Mouse (Mus musculus): ENCODE results near the gene Spred2. TPM values are rescaled to one million over a fixed set of nuclear protein-coding genes. Genes with fewer than 3 reads are reported as not detected.

Spred2 gene
- total and polyA plus RNA-seq, 3 experiments: 7.8 to 76.0 (median 25.9) TPM

DNA sequence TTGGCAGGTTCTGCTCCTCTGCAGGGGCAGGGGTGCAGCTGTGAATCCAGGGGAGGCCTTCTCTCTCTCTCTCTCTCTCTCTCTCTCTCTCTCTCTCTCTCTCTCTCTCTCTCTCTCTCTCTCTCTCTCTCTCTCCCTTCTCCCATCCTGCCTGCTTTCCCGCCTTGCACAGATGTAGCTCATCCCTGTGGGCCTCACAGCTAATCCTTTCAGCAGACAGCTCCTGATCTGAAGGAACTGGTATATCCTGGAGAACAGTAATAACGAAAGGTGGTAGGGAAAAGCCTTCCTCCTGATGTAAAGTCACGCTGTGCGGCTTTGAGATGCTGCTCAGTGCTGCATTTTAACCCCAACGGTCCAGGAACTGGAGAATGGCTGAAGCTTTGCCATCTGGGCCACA is 130.4 kb downstream of the Spred2 start:
- no peak for DNase-seq (ENCODE audit: low read depth, low spot score)
- Histone ChIP-seq H3K9me3 (replicated peaks; ENCODE audit: insufficient read depth, low read length) (no peaks in the 10 kb centered on the region), H3K9ac (ENCODE audit: control insufficient read depth, low read depth, low read length, poor library complexity, severe bottlenecking) (no peak overlapping the region)

DNA sequence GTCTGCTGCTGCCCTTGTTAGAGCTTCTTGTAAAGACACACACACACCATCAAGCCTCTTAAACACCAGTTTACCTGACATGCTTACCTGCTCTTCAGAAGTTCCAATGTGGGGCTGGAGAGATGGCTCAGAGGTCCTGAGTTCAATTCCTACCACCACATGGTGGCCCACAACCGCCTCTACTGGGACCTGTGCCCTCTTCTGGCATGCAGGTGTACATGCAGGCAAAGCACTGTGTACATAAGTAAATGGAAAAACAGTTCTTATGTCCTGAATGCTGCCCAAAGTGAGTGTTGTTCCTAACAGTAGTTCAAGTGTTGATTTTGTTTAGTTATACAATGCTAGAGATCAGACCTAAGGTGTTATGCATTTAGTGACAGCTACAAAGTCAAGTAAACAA is 132.0 kb downstream of the Spred2 start:
- Histone ChIP-seq H3K79me2 (ENCODE audit: control insufficient read depth, insufficient read depth, low read length, poor library complexity) (no peaks in the 10 kb centered on the region), H3K27me3 (ENCODE audit: control insufficient read depth in 1 of 2, insufficient read depth in 2 of 2, low read length in 2 of 2) (no peaks in the 10 kb centered on the region), H3K4me1 (ENCODE audit: control insufficient read depth in 1 of 2, insufficient read depth in 2 of 2, low read length in 2 of 2) (peaks cover 6 to 9% of the 10 kb centered on the region in 2 experiments; a peak in 3 of 4 replicates), H3K27ac (ENCODE audit: control insufficient read depth, low read depth, low read length) (no peak overlapping the region), H3K9me3 (replicated peaks; ENCODE audit: insufficient read depth, low read length) (no peaks in the 10 kb centered on the region), H3K4me3 (ENCODE audit: control insufficient read depth in 1 of 2, insufficient read depth in 1 of 2, low read depth in 2 of 2, low read length in 2 of 2) (no peak overlapping the region), H3K36me3 (ENCODE audit: control insufficient read depth in 1 of 2, insufficient read depth in 2 of 2, low read length in 2 of 2) (peaks cover 9 to 10% of the 10 kb centered on the region in 2 experiments), H3K9ac (ENCODE audit: control insufficient read depth, low read depth, low read length, poor library complexity, severe bottlenecking) (no peak overlapping the region)
- TF ChIP-seq CTCF (IDR thresholded peaks at IDR 0.05 in 2 of 3, conservative IDR thresholded peaks at IDR 0.05 in 1 of 3; ENCODE audit: control insufficient read depth in 1 of 3, insufficient read depth in 1 of 3, low read depth in 2 of 3, low read length in 3 of 3, poor library complexity in 1 of 3, severe bottlenecking in 1 of 3): peak; percentile 43 to 61 (median 59)
- peak; percentile 63 for TF ChIP-seq SMC3 (IDR thresholded peaks at IDR 0.05; ENCODE audit: low read depth, low read length)
- no peak for TF ChIP-seq EP300 (IDR thresholded peaks at IDR 0.05; ENCODE audit: low read depth in 1 of 2, low read length in 2 of 2)
- peak; percentile 46 for DNase-seq (ENCODE audit: low read depth, low spot score)

More for the DNA sequence above, 130.4 kb downstream of the Spred2 start:
- no peak for TF ChIP-seq ELF1 (IDR thresholded peaks at IDR 0.05; ENCODE audit: low read depth, low read length)
- H3K36me3 ChIP-seq (ENCODE audit: control insufficient read depth in 1 of 2, insufficient read depth in 2 of 2, low read length in 2 of 2): peaks cover 2 to 9% of the 10 kb centered on the region in 2 experiments
- no peaks in the 10 kb centered on the region for H3K79me2 ChIP-seq (ENCODE audit: control insufficient read depth, insufficient read depth, low read length, poor library complexity)
- H3K27me3 ChIP-seq (ENCODE audit: control insufficient read depth in 1 of 2, insufficient read depth in 2 of 2, low read length in 2 of 2): no peaks in the 10 kb centered on the region
- H3K4me1 ChIP-seq (ENCODE audit: control insufficient read depth in 1 of 2, insufficient read depth in 2 of 2, low read length in 2 of 2): peaks cover 6 to 9% of the 10 kb centered on the region in 2 experiments; a peak in 3 of 4 replicates
- no peak overlapping the region for H3K4me3 ChIP-seq (ENCODE audit: control insufficient read depth in 1 of 2, insufficient read depth in 1 of 2, low read depth in 2 of 2, low read length in 2 of 2)
- no peak overlapping the region for H3K27ac ChIP-seq (ENCODE audit: control insufficient read depth, low read depth, low read length)

DNA sequence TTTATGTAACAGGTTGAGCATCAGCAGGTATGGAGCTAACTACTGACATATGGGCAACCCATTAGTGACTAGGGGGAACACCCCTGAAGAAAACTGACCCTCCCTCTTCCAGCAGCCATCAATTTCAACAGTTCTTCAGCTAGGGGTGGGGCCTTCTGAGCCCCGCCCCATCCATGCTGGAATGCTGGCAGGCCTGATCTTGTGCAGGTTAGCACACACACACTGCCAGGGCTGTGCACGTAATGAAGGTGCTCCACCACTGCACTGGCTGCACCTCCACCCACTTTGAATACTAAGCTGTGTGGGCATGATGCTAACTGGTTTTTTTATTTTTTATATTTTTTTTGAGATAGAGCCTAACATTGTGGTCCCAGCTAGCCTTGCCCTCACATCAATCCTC is 133.3 kb downstream of the Spred2 start:
- Histone ChIP-seq H3K4me3 (ENCODE audit: control insufficient read depth in 1 of 2, insufficient read depth in 1 of 2, low read depth in 2 of 2, low read length in 2 of 2) (no peak overlapping the region), H3K79me2 (ENCODE audit: control insufficient read depth, insufficient read depth, low read length, poor library complexity) (no peaks in the 10 kb centered on the region), H3K4me1 (ENCODE audit: control insufficient read depth in 1 of 2, insufficient read depth in 2 of 2, low read length in 2 of 2) (peaks cover 6 to 9% of the 10 kb centered on the region in 2 experiments; a peak in 3 of 4 replicates), H3K9me3 (replicated peaks; ENCODE audit: insufficient read depth, low read length) (no peaks in the 10 kb centered on the region), H3K27me3 (ENCODE audit: control insufficient read depth in 1 of 2, insufficient read depth in 2 of 2, low read length in 2 of 2) (no peaks in the 10 kb centered on the region), H3K27ac (ENCODE audit: control insufficient read depth, low read depth, low read length) (no peak overlapping the region), H3K9ac (ENCODE audit: control insufficient read depth, low read depth, low read length, poor library complexity, severe bottlenecking) (no peak overlapping the region), H3K36me3 (ENCODE audit: control insufficient read depth in 1 of 2, insufficient read depth in 2 of 2, low read length in 2 of 2) (peaks cover 9 to 16% of the 10 kb centered on the region in 2 experiments)
- TF ChIP-seq KAT2A (conservative IDR thresholded peaks at IDR 0.05; ENCODE audit: low read depth, low read length): no peak
- no peak for TF ChIP-seq USF2 (IDR thresholded peaks at IDR 0.05; ENCODE audit: borderline replicate concordance in 1 of 2, insufficient read depth in 1 of 2, low read depth in 1 of 2, low read length in 2 of 2)
- TF ChIP-seq JUND (IDR thresholded peaks at IDR 0.05; ENCODE audit: low read depth, low read length): no peak
- no peak for TF ChIP-seq CTCF (IDR thresholded peaks at IDR 0.05 in 2 of 3, conservative IDR thresholded peaks at IDR 0.05 in 1 of 3; ENCODE audit: control insufficient read depth in 1 of 3, insufficient read depth in 1 of 3, low read depth in 2 of 3, low read length in 3 of 3, poor library complexity in 1 of 3, severe bottlenecking in 1 of 3)
- TF ChIP-seq ZKSCAN1 (IDR thresholded peaks at IDR 0.05; ENCODE audit: low read depth, low read length): no peak
- TF ChIP-seq MAZ (IDR thresholded peaks at IDR 0.05; ENCODE audit: low read depth, low read length): no peak
- TF ChIP-seq GABPA (IDR thresholded peaks at IDR 0.05; ENCODE audit: low read depth, low read length): no peak
- no peak for TF ChIP-seq NRF1 (IDR thresholded peaks at IDR 0.05; ENCODE audit: insufficient read depth, low read depth, low read length, poor library complexity, severe bottlenecking)
- no peak for TF ChIP-seq GATA1 (IDR thresholded peaks at IDR 0.05; ENCODE audit: low read depth, low read length)
- no peak for TF ChIP-seq RCOR1 (IDR thresholded peaks at IDR 0.05; ENCODE audit: low read depth, low read length)
- no peak for TF ChIP-seq ZNF384 (IDR thresholded peaks at IDR 0.05; ENCODE audit: low read depth, low read length)
- no peak for TF ChIP-seq ZC3H11A (IDR thresholded peaks at IDR 0.05; ENCODE audit: low read depth, low read length)
- no peak for TF ChIP-seq UBTF (IDR thresholded peaks at IDR 0.05; ENCODE audit: borderline replicate concordance, insufficient read depth, low read depth, low read length)
- TF ChIP-seq HCFC1 (IDR thresholded peaks at IDR 0.05; ENCODE audit: low read depth, low read length): no peak
- no peak for TF ChIP-seq EP300 (IDR thresholded peaks at IDR 0.05; ENCODE audit: low read depth in 1 of 2, low read length in 2 of 2)
- no peak for TF ChIP-seq MEF2A (IDR thresholded peaks at IDR 0.05; ENCODE audit: extremely low read depth, insufficient replicate concordance, low read depth, low read length, poor library complexity, severe bottlenecking)
- TF ChIP-seq MYC (IDR thresholded peaks at IDR 0.05; ENCODE audit: low read depth, low read length): no peak
- no peak for DNase-seq (ENCODE audit: low read depth, low spot score)
